Mouse (Mus musculus) cerebellum, adult 11-12 months (tissue): ENCODE results near the gene Gja6.

ENCODE experiments used
- DNase-seq: peaks from one replicate; pipeline ENCODE4 v3.0.0; 2022

Gene Gja6

DNA sequence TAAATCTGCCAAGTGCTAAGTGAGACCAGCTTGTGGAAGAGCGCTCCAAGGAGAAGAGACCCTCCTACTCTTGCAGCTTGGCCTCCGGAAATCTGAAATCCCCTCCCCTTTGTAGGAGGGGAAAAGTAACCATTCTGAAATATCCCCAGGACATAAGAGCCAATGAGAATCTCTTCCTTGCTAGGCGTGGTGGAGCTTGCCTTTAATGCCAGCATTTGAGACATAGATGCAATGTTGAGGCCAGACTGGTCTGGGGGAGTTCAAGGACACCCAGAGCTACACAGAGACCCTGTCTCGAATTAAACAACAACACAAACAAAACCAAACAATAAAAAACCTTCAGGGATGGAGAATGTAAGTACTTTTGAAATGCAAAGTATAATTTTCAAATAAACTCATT is at the start of gene Gja6:
Gene Gja6 (minus strand): TSS at position 101 of the 400 bp plus-strand sequence.
- DNase-seq = no peak

DNA sequence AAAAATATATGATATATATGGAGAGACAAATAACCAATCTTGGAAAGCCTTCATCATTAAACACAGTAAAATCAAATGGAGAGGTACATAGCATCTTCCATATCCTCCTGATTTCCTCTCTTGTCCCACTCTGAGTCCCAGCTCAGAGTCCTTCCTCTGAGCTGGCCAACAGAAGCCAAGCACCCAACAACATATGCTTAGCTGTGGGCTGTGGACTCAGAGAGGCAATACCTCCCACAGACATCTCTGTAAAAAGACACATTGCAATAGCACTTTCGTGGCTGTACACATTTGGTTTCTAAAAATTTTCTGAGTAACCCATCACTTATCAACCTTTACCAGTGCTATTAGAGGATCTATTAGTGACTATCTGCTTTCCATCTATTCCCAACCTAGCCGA is 42.7 kb upstream of the Gja6 start:
- no peak for DNase-seq

DNA sequence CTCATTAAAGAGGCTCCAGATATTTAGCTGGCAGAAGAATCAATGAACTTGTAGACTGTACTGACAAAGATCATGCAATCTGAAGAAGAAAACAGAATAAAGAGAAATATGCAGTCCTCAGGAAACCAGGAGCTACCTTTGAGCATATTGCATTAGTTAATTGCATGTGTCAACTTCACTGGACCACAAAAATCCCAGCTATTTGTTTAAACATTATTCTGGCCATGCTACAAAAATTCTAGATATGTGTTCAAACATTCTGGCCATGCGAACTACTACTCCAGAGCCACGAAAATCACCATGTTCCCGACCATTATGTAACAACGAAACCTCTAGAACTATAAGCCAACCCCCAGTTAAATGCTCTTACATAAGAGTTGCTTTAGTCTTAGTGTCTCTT is 37.9 kb upstream of the Gja6 start:
- DNase-seq = no peak

DNA sequence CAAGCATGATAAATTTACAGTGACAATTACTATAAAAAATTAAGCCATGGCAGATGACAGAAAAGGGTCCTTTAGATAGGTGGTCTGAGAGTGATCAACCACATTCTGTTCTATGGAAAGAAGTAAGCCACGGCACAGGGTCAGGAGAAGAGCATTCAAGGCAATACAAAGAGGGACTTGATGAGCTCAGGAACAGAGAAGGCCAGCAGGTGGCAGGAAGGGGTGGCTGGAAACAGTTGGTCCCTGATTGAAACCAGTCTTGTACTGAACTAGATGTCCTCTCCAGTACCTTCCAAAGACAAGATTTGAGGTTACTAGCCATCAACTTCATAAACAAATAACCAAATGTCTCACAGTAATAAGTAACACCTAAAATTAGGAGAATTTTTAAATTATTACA is 28.7 kb upstream of the Gja6 start:
- peak; percentile 46 for DNase-seq

DNA sequence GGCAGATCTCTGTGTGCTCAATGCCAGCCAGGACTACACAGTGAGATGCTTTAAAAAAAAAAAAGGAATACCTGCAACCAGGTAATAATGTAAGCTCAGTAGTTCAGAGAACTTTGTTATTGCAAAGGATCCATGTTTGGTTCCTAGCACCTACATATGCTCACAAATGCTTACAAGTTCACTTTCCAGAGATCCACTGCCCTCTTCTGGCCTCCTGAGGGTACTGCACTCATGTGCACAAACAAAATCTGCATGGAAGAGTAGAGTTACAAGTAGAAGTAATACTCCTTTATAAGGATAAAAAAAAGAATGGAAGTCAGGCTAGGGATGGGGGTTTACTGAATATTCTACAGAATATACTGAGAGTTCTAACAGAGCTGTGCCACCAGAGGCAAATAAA is 23.8 kb upstream of the Gja6 start:
- no peak for DNase-seq

DNA sequence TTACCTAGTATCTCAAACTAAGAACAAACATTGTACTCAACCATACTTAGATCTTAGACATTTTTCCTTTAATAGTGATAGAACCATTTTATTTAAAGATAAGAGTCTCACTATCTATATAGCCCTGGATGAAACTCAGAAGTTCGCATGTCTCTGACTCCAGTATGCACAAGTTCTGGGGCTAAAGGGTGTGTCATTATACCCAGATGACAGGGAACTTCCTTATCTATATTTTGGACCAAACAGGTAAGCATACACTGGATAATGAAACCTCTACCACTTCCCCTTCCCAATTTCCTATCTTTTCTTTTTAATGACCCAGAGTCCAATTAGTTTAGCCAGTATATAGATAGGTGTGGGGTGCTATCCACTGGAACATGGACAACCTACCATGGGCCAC is 22.0 kb upstream of the Gja6 start:
- no peak for DNase-seq

DNA sequence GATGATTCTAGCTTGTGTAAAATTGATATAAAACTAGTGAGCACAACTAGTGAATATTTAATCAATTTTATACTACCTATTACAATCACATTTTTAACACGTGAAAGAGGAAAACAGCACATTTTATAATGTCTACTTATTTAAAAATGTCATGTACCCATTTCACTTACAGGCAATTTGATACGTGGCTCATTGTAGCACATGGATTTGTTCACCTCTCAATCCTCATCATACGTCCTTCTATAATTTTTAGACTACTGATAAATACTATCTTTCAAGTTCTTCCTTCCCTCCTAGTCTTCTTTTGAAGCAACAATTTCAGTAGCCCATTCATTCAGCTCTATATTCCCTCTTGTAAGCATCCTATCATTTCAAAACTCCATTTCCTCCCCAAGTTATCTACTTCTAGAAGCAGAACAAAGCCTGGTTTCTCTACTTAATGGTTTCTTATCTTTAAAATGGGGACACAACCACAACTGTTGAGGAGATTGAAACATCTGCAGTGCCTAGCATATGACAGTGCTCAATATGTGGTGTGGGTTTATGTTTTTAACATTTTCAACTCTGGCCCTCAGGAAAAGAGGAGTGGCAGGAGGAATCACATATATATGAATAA is 12.3 kb upstream of the Gja6 start:
- DNase-seq = no peak

DNA sequence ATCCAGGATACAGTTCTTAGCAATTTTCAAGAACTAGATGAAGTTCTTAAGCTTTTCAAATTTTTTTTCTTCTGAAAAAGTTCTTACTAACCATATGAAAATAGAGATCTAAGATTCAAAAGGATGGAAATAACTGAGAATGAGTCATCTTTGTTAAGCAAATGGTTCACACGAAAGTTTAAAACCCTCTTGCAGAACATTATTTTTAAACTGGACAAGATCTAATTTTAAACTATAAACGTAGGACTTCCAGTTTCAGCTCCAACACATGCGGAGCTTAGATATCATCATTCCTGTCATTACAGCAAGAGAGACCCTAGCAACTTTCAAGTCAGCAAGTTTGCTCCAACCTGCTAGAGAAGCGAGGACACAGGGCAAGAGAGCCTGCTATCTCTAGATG is 375 bp downstream of the Gja6 start:
- no peak for DNase-seq

DNA sequence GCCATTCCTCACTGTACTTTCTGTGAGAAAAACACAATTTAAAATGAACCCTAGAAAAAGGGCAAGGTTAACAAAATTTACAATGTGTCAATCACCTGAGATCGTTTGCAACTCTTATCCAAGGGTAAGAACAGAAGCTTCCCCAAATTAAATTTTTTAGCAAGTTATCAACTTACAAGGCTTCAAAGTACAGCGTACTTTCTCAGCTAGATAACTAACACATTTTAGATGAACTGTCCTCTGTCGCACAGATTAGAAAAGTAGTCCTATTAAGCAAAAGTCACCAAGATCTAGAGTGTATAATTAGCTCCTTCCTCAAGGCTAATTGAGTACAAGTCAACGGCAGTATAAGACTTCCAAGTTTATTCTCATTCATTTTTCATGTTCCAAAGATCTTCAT is 939 bp downstream of the Gja6 start:
- DNase-seq = no peak

DNA sequence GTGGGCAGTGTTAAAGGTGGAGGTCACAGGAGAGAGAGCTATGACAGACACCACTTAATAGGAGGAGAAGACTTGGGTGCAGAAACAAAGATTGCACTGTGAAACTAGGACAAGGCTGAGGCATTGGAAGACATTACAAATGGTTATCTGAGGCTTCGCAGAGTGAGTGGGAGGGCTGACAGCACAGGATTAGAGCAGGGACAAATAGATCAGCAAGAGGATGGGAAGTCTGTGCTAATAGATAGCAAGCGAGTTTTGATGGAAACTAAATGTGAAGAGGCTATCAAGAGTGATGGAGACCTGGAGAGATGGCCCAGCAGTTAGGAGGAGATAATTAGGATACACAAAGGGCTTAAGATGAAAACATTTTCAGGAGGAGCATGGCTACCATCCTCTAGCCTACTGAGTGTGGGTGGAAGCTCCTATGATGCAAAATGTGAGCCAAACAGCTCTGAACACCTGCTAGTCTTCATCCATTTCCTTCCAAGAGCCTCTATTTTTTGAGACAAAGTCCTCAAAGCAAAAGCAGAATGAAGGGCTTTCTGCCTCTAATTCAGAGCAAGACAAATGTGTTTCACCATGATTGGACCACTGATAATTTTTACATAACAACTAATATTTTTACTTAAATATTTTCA is 1.7 kb downstream of the Gja6 start:
- DNase-seq = no peak

DNA sequence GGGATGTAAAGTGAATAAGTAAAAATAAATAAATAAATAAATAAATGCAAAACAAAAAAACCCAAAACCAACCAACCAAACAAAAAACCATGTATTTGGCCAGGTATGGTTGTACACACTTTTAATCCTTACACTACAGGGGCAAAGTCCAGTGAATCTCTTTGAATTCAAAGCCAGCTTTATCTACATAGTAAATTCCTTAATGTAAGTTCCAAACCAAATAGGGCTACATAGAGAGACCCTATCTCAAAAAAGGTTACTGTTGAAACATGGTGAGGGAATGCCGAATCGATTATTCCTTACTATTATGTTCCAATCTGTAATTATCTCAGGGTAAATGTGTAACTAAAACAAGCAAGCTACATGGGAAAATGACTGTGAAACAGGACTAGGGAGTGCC is 5.7 kb downstream of the Gja6 start:
- no peak for DNase-seq

DNA sequence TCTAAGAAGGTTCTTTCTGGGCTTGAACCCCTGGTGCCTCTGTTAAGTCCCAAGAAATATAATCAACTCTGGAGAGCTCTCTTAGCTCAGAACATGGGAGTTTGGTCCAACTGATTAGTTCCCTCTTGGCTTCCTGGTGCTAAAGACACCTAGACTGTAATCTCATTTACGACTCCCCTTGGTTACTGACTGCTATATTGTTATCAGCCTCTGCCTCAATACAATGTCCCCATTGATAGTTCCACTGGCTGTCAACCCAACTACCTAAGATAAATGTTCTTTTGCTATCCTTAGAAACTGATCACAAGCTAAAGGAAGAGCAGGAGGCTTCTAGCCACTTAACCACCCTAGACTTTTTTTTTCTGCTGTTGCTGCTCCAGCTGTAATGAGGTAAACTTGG is 14.8 kb downstream of the Gja6 start:
- no peak for DNase-seq

DNA sequence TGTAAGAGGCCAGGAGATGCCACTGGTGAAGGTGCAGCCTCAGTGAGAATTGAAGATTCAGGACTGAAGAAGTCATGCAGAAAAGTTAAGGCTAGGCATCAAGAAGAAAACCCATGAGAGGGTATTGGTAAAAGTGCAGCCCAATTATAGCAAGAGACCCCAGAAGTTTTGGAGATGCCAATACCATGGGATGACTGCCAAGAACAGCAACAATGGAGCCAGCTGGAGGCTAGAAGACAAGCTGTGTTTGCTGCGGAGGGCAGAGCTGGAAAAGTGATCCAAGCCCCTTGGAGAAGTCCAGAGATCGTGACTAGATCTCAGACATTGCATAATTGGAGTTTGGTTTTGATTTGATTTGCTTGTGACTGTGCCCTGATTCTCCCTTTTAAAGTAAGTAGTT is 20.6 kb downstream of the Gja6 start:
- no peak for DNase-seq

DNA sequence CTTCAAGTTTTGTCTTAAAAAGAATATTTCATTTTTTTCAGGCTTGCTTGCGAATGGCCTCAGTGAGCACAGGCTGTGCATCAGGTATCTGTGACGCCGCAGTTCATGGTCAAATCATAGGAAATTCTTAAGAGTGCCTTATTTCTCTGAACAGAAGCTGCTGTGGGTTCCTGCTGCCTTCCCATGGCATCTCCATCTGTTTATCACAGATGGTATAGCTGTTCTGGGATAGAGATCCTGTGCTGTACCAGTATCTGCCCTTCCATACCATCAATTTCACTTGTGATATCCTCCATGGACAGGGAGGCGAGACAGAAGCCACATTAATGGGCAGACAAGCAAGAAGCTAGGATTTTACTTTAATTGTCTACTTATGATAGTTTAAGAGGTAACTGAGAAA is 40.3 kb downstream of the Gja6 start:
- DNase-seq = peak; percentile 69

DNA sequence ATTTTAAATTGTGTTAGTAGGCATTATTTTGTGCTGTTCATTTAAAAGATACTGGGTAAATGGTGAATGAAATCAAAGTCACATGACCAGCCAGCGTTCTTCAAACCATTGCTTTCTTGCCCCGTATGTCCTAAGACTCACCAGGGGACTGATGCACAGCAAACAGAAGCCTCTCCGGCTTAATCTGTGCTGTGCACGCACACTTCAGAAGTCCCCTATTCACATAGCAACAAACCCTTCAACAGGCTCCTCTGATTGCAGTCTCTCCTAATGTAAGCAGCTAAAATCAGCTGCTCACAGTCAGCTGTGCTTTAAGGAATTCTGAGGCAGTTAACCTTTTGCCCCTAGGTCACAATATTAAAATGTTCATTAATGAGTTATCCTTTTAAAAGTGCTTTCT is 41.8 kb downstream of the Gja6 start:
- no peak for DNase-seq

DNA sequence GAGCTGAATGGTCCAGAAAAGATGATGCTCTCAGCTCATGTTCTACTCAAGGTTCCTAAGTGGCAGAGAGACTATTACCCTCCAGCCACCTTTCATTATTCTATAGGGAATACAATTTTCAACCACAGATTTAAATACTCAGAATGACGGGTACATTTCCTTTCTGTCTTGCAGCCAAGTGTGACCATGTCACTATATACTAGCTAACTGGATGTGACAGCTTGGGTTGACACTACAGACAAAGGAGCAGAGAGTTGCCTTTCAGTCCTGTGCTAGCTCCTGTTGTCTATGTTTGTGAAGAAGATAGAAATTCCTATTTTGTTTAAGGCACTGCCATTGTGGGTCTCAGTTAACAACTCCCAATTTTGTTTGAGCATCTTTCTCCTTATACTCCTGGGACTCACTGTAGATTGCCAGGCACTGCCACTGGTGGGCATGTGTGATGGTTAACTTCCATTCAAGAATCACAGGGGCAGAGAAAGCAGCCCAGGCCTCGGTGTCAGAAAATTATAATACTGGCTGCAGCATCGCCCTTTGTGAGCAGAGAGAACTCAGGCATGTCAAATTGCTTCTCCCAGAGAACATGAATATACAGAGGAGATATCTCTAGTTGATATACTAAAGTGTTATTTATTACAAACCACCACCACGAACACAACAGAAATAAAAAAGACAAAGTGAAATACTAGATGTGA is 43.0 kb downstream of the Gja6 start:
- no peak for DNase-seq
